Mouse (Mus musculus) limb, embryonic 11.5 days (tissue): ENCODE measurements at regions not wholly inside any gene's neighbourhood (a gene's known extent, or its start where the extent isn't known, plus 50 kb on each side); places are given as distances from the start of the nearest gene placed in this dataset.

Experiments
- ATAC-seq: fragments of 200-750 bp; cut with Nextera tagmentation; 2 replicates; pipeline ENCODE4 v1.8.0; 2017; ENCODE audit warnings: low read depth; ENCODE audit not compliant: insufficient number of reproducible peaks, low FRiP score, low TSS enrichment
- DNase-seq: peaks from one replicate; pipeline ENCODE4 v3.0.0-alpha.2; 2015; ENCODE audit warnings: low spot score
- H3K27ac ChIP-seq: fragments of 300-500 bp; sonication (generic); replicated peaks from 2 replicates; pipeline ENCODE4 v1.5.1; 2014; ENCODE audit warnings: low read depth, mild to moderate bottlenecking, low read length
- H3K27me3 ChIP-seq: fragments of 300-500 bp; sonication (generic); 2 replicates; pipeline ENCODE4 v1.6.1; 2014; ENCODE audit warnings: mild to moderate bottlenecking, low read length, mixed read lengths; ENCODE audit not compliant: control insufficient read depth, insufficient read depth
- H3K36me3 ChIP-seq: fragments of 300-500 bp; sonication (generic); 2 replicates; pipeline ENCODE4 v1.6.1; 2014; ENCODE audit warnings: mild to moderate bottlenecking, low read length, moderate library complexity, mixed read lengths; ENCODE audit not compliant: control insufficient read depth, insufficient read depth
- H3K4me1 ChIP-seq: fragments of 300-500 bp; sonication (generic); 2 replicates; pipeline ENCODE4 v1.6.1; 2014; ENCODE audit warnings: low read length, mixed read lengths; ENCODE audit not compliant: control insufficient read depth, insufficient read depth
- H3K4me2 ChIP-seq: fragments of 300-500 bp; sonication (generic); 2 replicates; pipeline ENCODE4 v1.6.1; 2014; ENCODE audit warnings: low read depth, mild to moderate bottlenecking, moderate library complexity; ENCODE audit not compliant: severe bottlenecking
- H3K4me3 ChIP-seq: fragments of 300-500 bp; sonication (generic); 2 replicates; pipeline ENCODE4 v1.5.1; 2014; ENCODE audit warnings: low read depth, low read length
- H3K9ac ChIP-seq: fragments of 300-500 bp; sonication (generic); 2 replicates; pipeline ENCODE4 v1.6.1; 2014; ENCODE audit warnings: mild to moderate bottlenecking, low read length
- H3K9me3 ChIP-seq: fragments of 300-500 bp; sonication (generic); 2 replicates; pipeline ENCODE4 v1.6.1; 2016; ENCODE audit warnings: low read length; ENCODE audit not compliant: control insufficient read depth
- WGBS: fragments of 180-500 bp; shearing (Covaris S2); extraction: QIAGEN DNeasy Blood & Tissue Kit; methylation state at CpG from one replicate; pipeline ENCODE4 v1.1.7; 2014; 5-methylcytosine and 5-hydroxymethylcytosine counted together

GRCm38 (mm10) chr9:117843531-117843930, 196.8 kb upstream of the Azi2 start:
- Histone ChIP-seq H3K36me3 (no peaks in the 10 kb centered on the region), H3K4me2 (no peak overlapping the region), H3K9me3 (no peaks in the 10 kb centered on the region), H3K27me3 (no peaks in the 10 kb centered on the region), H3K4me3 (no peak overlapping the region), H3K4me1 (no peaks in the 10 kb centered on the region), H3K9ac (no peak overlapping the region), H3K27ac (no peak overlapping the region)
- 87% methylated on average over 4 of the region's 4 CpGs for WGBS
- no peak for ATAC-seq
- no peak for DNase-seq

DNA sequence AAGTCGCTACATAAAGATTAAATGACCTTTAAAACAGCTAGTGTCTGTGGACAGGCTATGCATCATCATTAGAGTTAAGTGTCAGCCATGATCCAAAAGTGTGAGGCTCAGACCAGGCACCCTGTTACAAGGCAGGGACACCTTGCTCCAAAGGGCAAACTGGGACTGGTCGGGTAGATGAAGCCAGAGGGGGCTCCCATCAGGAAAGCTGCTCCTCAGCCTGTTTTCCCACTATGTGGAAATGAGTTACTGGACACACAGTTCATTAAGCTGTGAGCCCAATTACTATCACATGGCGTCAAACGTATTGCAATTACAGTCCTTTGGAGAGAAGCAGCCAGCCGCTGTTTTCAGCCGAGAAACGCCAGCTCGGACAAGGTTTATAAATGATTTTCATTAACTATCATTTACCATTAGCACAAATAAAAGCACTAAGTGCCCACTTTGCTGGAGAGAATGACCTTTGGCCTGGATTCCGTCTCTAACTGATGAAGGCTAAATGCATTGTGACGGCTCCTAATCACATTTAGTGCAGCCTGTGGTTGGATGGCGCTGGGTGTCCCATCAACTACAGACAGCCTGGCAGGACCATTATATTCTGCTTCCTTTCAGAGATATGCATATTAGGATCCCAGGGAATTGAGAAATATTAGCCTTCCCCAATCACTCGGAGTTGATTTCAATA, 203.5 kb upstream of the Azi2 start:
- Histone ChIP-seq H3K9me3 (no peaks in the 10 kb centered on the region), H3K4me1 (no peaks in the 10 kb centered on the region), H3K27ac (no peak overlapping the region), H3K4me3 (no peak overlapping the region), H3K27me3 (no peaks in the 10 kb centered on the region), H3K4me2 (no peak overlapping the region), H3K9ac (no peak overlapping the region), H3K36me3 (no peaks in the 10 kb centered on the region)
- WGBS = 32% methylated on average over 12 of the region's 12 CpGs
- ATAC-seq (no peak), DNase-seq (no peak)

DNA sequence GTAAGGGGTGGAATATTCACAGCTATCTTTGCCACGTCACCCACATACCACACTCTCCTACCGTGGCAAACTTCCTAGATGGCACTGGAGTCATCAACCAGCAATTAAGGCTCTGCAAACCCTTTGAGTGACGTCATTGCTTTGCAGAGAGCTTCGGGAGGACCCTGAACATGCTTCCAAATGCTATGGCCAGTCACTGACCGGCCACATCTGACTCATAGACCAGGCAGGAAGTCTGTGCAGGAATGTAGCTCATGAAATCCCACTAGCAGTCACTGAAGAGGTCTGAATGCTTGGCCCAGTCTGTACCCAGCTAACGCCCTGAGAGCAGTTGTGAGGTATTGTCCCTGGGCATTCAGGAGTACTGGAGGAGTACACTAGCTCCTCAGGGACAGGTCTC, 203.9 kb upstream of the Rbms3 start:
- WGBS = 82% methylated on average over 6 of the region's 6 CpGs
- H3K4me1 ChIP-seq = no peaks in the 10 kb centered on the region
- H3K4me3 ChIP-seq = no peak overlapping the region
- H3K36me3 ChIP-seq = no peaks in the 10 kb centered on the region
- H3K27ac ChIP-seq = no peak overlapping the region
- no peaks in the 10 kb centered on the region for H3K27me3 ChIP-seq
- no peak for DNase-seq
- no peak for ATAC-seq
- no peak overlapping the region for H3K9ac ChIP-seq
- H3K4me2 ChIP-seq = no peak overlapping the region
- no peaks in the 10 kb centered on the region for H3K9me3 ChIP-seq

GRCm38 (mm10) chr9:117814661-117815060, 184.9 kb upstream of the Rbms3 start:
- Histone ChIP-seq H3K36me3 (no peaks in the 10 kb centered on the region), H3K4me2 (no peak overlapping the region), H3K27me3 (no peaks in the 10 kb centered on the region), H3K4me1 (no peaks in the 10 kb centered on the region), H3K27ac (no peak overlapping the region), H3K9ac (no peak overlapping the region), H3K4me3 (no peak overlapping the region), H3K9me3 (no peaks in the 10 kb centered on the region)
- ATAC-seq = no peak
- DNase-seq = no peak
- 75% methylated on average over 4 of the region's 4 CpGs for WGBS

- ATAC-seq (no peak), DNase-seq (no peak)
- Histone ChIP-seq H3K4me2 (no peak overlapping the region), H3K36me3 (no peaks in the 10 kb centered on the region), H3K9me3 (no peaks in the 10 kb centered on the region), H3K4me3 (no peak overlapping the region), H3K27ac (no peak overlapping the region), H3K27me3 (no peaks in the 10 kb centered on the region), H3K9ac (no peak overlapping the region), H3K4me1 (no peaks in the 10 kb centered on the region)
- WGBS = 84% methylated on average over 9 of the region's 9 CpGs
These were observed 183.5 kb upstream of the Rbms3 start for GRCm38 (mm10) chr9:117813216-117813615.

GRCm38 (mm10) chr9:117805812-117806211, 176.1 kb upstream of the Rbms3 start:
- no peak overlapping the region for H3K9ac ChIP-seq
- ATAC-seq = no peak
- H3K4me2 ChIP-seq = no peak overlapping the region
- H3K4me1 ChIP-seq = no peaks in the 10 kb centered on the region
- 77% methylated on average over 9 of the region's 9 CpGs for WGBS
- H3K4me3 ChIP-seq = no peak overlapping the region
- no peak overlapping the region for H3K27ac ChIP-seq
- no peaks in the 10 kb centered on the region for H3K27me3 ChIP-seq
- no peaks in the 10 kb centered on the region for H3K36me3 ChIP-seq
- no peak for DNase-seq
- no peaks in the 10 kb centered on the region for H3K9me3 ChIP-seq

GRCm38 (mm10) chr9:117784186-117784591, 154.5 kb upstream of the Rbms3 start:
- Histone ChIP-seq H3K4me1 (no peaks in the 10 kb centered on the region), H3K4me3 (no peak overlapping the region), H3K36me3 (no peaks in the 10 kb centered on the region), H3K4me2 (no peak overlapping the region), H3K9ac (no peak overlapping the region), H3K27ac (no peak overlapping the region), H3K9me3 (no peaks in the 10 kb centered on the region), H3K27me3 (no peaks in the 10 kb centered on the region)
- ATAC-seq = no peak
- 77% methylated on average over 5 of the region's 5 CpGs for WGBS
- no peak for DNase-seq

DNA sequence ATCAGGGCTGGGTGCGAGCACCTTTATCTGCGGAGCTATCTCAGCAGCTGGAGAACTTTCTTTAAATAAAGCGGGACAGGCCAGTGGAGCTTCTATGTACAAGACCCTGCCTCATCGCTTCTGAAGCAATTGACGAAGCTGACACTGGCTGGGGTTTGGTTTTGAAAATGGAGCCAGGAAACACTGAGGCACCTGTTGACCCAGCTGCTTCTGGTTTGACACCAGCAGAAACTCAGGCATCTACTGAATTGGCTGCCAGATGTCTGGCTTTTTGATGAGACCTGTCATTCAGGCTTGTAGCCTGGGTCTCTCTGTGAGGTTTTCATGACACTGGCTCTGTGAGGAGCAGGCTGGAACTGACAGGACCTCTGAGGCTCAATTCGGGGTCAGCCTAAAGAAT, 124.9 kb upstream of the Rbms3 start:
- no peaks in the 10 kb centered on the region for H3K27me3 ChIP-seq
- DNase-seq (no peak), ATAC-seq (no peak)
- no peak overlapping the region for H3K9ac ChIP-seq
- H3K36me3 ChIP-seq = no peaks in the 10 kb centered on the region
- 90% methylated on average over 6 of the region's 6 CpGs for WGBS
- peaks cover 5% of the 10 kb centered on the region; the same call in 1 of the 2 replicates for H3K4me1 ChIP-seq
- H3K4me3 ChIP-seq = no peak overlapping the region
- H3K27ac ChIP-seq = no peak overlapping the region
- H3K4me2 ChIP-seq = no peak overlapping the region
- H3K9me3 ChIP-seq = no peaks in the 10 kb centered on the region

DNA sequence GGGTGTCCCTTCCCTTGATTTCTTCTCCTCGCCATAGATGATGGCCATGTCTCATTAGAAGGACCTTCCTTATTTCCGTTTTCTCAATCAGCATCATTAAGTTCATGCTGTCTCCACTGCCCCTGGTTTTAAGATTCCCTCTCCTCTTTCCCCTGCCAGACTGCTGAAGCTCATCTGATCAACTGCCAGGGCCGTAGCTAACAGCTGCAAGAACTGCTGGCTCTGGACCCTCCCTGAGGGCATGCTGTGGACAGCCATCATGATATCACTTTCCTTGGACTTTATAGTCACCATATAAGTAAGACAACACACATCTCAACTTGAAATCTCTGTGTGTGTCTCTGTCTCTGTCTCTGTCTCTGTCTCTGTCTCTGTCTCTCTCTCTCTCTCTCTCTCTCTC, 123.8 kb upstream of the Rbms3 start:
- Histone ChIP-seq H3K4me1 (peaks cover 2% of the 10 kb centered on the region; the same call in 1 of the 2 replicates), H3K27ac (no peak overlapping the region), H3K36me3 (no peaks in the 10 kb centered on the region), H3K27me3 (no peaks in the 10 kb centered on the region), H3K4me2 (no peak overlapping the region), H3K4me3 (no peak overlapping the region), H3K9me3 (no peaks in the 10 kb centered on the region), H3K9ac (no peak overlapping the region)
- DNase-seq = no peak
- WGBS = 70% methylated on average over 3 of the region's 3 CpGs
- no peak for ATAC-seq
